Mouse (Mus musculus) MEL (cell line): ENCODE measurements at regions not wholly inside any gene's neighbourhood (a gene's known extent, or its start where the extent isn't known, plus 50 kb on each side); places are given as distances from the start of the nearest gene placed in this dataset.

Source experiments
- CHD2 ChIP-seq: IDR thresholded peaks from 2 replicates; pipeline ENCODE4 v1.6.1; 2011; ENCODE audit warnings: low read length, improper control_type of control experiment
- CTCF ChIP-seq, 3 experiments: IDR thresholded peaks in 2 of 3; conservative IDR thresholded peaks in 1 of 3; 2 replicates each; pipeline ENCODE4 v1.5.1; 2011 to 2012; ENCODE audit warnings: low read length in 3 of 3, low read depth in 2 of 3, mild to moderate bottlenecking in 2 of 3, improper control_type of control experiment in 1 of 3, inconsistent platforms in 1 of 3, mixed read lengths in 1 of 3, moderate library complexity in 1 of 3; ENCODE audit not compliant: control insufficient read depth in 1 of 3, insufficient read depth in 1 of 3, poor library complexity in 1 of 3, severe bottlenecking in 1 of 3
- EP300 ChIP-seq, 2 experiments: IDR thresholded peaks; 2 replicates each; pipeline ENCODE4 v1.6.1; 2011; ENCODE audit warnings: improper control_type of control experiment in 2 of 2, low read length in 2 of 2, low read depth in 1 of 2, mild to moderate bottlenecking in 1 of 2
- MAX ChIP-seq: IDR thresholded peaks from 2 replicates; pipeline ENCODE4 v1.6.1; 2011; ENCODE audit warnings: low read length, improper control_type of control experiment
- MYC ChIP-seq: IDR thresholded peaks from 2 replicates; pipeline ENCODE4 v1.6.1; 2011; ENCODE audit warnings: low read depth, mild to moderate bottlenecking, low read length, improper control_type of control experiment, moderate library complexity
- NELFE ChIP-seq: IDR thresholded peaks from 2 replicates; pipeline ENCODE4 v1.6.1; 2011; ENCODE audit warnings: low read depth, low read length, improper control_type of control experiment
- POLR2A ChIP-seq, 2 experiments: IDR thresholded peaks; 2 replicates each; pipeline ENCODE4 v1.6.1; 2011 to 2012; ENCODE audit warnings: low read length in 2 of 2, mild to moderate bottlenecking in 2 of 2, control low read depth in 1 of 2, improper control_type of control experiment in 1 of 2, low read depth in 1 of 2, moderate library complexity in 1 of 2; ENCODE audit not compliant: control insufficient read depth in 1 of 2, insufficient read depth in 1 of 2, poor library complexity in 1 of 2
- RAD21 ChIP-seq: IDR thresholded peaks from 2 replicates; pipeline ENCODE4 v1.6.1; 2011; ENCODE audit warnings: mild to moderate bottlenecking, low read depth, low read length, improper control_type of control experiment
- TAL1 ChIP-seq: IDR thresholded peaks from 2 replicates; pipeline ENCODE4 v1.6.1; 2012; ENCODE audit warnings: mild to moderate bottlenecking, inconsistent platforms, low read length, moderate library complexity, mixed read lengths
- TCF12 ChIP-seq: IDR thresholded peaks from 2 replicates; pipeline ENCODE4 v1.6.1; 2014; ENCODE audit warnings: low read depth, mild to moderate bottlenecking, inconsistent platforms, low read length, improper control_type of control experiment, moderate library complexity
- USF1 ChIP-seq: IDR thresholded peaks from 2 replicates; pipeline ENCODE4 v1.6.1; 2014; ENCODE audit warnings: low read depth, mild to moderate bottlenecking, inconsistent platforms, low read length, improper control_type of control experiment, moderate library complexity
- ZKSCAN1 ChIP-seq: IDR thresholded peaks from 2 replicates; pipeline ENCODE4 v1.6.1; 2012; ENCODE audit warnings: low read depth, mild to moderate bottlenecking, inconsistent platforms, low read length, improper control_type of control experiment, moderate library complexity

DNA sequence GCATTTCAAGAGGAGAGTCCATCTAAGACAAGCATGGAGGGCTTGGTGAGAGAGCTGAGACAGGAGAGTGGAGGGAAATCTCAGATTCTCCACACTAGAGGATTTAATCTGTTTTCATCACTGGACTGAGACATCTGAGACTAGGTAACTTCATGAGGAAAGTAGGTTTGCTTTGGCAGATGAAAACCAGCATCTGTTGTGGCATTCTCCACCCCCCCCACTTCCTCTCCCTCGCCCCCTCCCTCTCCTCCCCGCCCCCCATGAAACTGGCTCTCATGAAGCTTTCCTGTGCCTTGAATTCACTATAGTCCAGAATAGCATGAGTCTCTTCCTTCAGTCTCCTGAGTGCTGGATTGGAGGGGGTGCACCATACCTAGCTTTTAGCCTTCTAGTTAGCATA lies 670.7 kb downstream of the Zfp706 start:
- TF ChIP-seq ZKSCAN1 (no peak), TAL1 (no peak), EP300 (IDR thresholded peaks at IDR 0.05; ENCODE audit: low read depth in 1 of 2, low read length in 2 of 2) (no peak), POLR2A (IDR thresholded peaks at IDR 0.05; ENCODE audit: control insufficient read depth in 1 of 2, insufficient read depth in 1 of 2, low read depth in 1 of 2, low read length in 2 of 2, poor library complexity in 1 of 2) (no peak), TCF12 (no peak), MAX (no peak), CHD2 (no peak), CTCF (IDR thresholded peaks at IDR 0.05 in 2 of 3, conservative IDR thresholded peaks at IDR 0.05 in 1 of 3; ENCODE audit: control insufficient read depth in 1 of 3, insufficient read depth in 1 of 3, low read depth in 2 of 3, low read length in 3 of 3, poor library complexity in 1 of 3, severe bottlenecking in 1 of 3) (no peak), RAD21 (no peak), NELFE (no peak), MYC (no peak), USF1 (no peak)
